Comparison of ENCODE assay signal across 8 mouse cellular contexts in genomic region chr2:163602101-163602971, GRCm38 (mm10). TPM values are rescaled to one million over a fixed set of nuclear protein-coding genes. Genes with fewer than 3 reads are reported as not detected.
DNase-seq lines count a peak whose midpoint lies in the region; ATAC-seq and TF ChIP-seq lines count a peak whose summit lies in the region.

Gene Ttpal (plus strand): TSS chr2:163602314.

- H3K27me3 ChIP-seq in ES-Bruce4 (ENCODE audit: control insufficient read depth, insufficient read depth, low read length, poor library complexity, severe bottlenecking), result no peaks in the 10 kb centered on the region
- H3K27me3 ChIP-seq in forebrain, embryonic 15.5 days, result no peaks in the 10 kb centered on the region

- peak; percentile 61 for TF ChIP-seq POLR2A in ES-Bruce4 (IDR thresholded peaks at IDR 0.05; ENCODE audit: insufficient read depth, low read length)
- peak; percentile 38 for TF ChIP-seq POLR2A in lung, adult 2 months (IDR thresholded peaks at IDR 0.05; ENCODE audit: borderline replicate concordance, extremely low read depth, low read depth, low read length)

- H3K9ac ChIP-seq in ES-Bruce4 (ENCODE audit: low read depth, poor library complexity, severe bottlenecking), result peak within 1 kb of the TSS; percentile 88
- H3K9ac ChIP-seq in forebrain, embryonic 15.5 days (replicated peaks), result peak within 1 kb of the TSS; percentile 99

- no peaks in the 10 kb centered on the region for H3K4me1 ChIP-seq in ES-Bruce4 (ENCODE audit: control insufficient read depth, insufficient read depth, low read length)
- peaks cover 15% of the 10 kb centered on the region for H3K4me1 ChIP-seq in forebrain, embryonic 15.5 days
- peaks cover under 1% of the 10 kb centered on the region for H3K4me1 ChIP-seq in lung, adult 2 months (ENCODE audit: control insufficient read depth, insufficient read depth, low read length)

- peak; percentile 83 for DNase-seq in heart, postnatal 25 days (ENCODE audit: low spot score)
- peak; percentile 80 to 91 for DNase-seq in layer of hippocampus, adult 18-20 months (ENCODE audit: low spot score in 2 of 2)
- DNase-seq in lung, adult 2 months, result peak; percentile 82
- peak; percentile 77 to 85 for DNase-seq in thymus, adult 18-20 months

- 2% methylated on average over 55 of the region's 57 CpGs for WGBS in forebrain, embryonic 15.5 days
- under 1% methylated on average over 57 of the region's 57 CpGs for WGBS in lung, adult 2 months

- peak; percentile 89 for ATAC-seq in cerebellum, adult (ENCODE audit: insufficient number of reproducible peaks, low FRiP score, low TSS enrichment)
- ATAC-seq in forebrain, embryonic 15.5 days (replicated peaks), result peak; percentile 95
- ATAC-seq in neutrophil, adult 5-6 weeks (ENCODE audit: extremely low read depth, insufficient number of reproducible peaks, low FRiP score, poor library complexity, severe bottlenecking), result peak; percentile 84

- no peaks in the 10 kb centered on the region for H3K36me3 ChIP-seq in ES-Bruce4 (ENCODE audit: control insufficient read depth, insufficient read depth, low read length, poor library complexity, severe bottlenecking)
- no peaks in the 10 kb centered on the region for H3K36me3 ChIP-seq in forebrain, embryonic 15.5 days

- peak within 1 kb of the TSS; percentile 94 for H3K4me2 ChIP-seq in forebrain, embryonic 15.5 days (replicated peaks)

- TF ChIP-seq EP300 in ES-Bruce4 (IDR thresholded peaks at IDR 0.05; ENCODE audit: insufficient read depth, low read depth, low read length), result no peak

- intact Hi-C loops in heart, postnatal 25 days (cut with DNase I), result loop anchor here (2.0 to 10.0 kb wide), 3 partner anchors 35 to 182 kb away; no protein-coding TSS in a partner anchor

- no peaks in the 10 kb centered on the region for H3K9me3 ChIP-seq in ES-Bruce4 (replicated peaks; ENCODE audit: control insufficient read depth, insufficient read depth, low read length, poor library complexity, severe bottlenecking)
- H3K9me3 ChIP-seq in forebrain, embryonic 15.5 days, result no peaks in the 10 kb centered on the region

- peak; percentile 55 for TF ChIP-seq CTCF in ES-Bruce4 (IDR thresholded peaks at IDR 0.05; ENCODE audit: low read depth, low read length)
- peak; percentile 60 for TF ChIP-seq CTCF in lung, adult 2 months (IDR thresholded peaks at IDR 0.05; ENCODE audit: insufficient read depth, low read length)

- H3K27ac ChIP-seq in ES-Bruce4 (ENCODE audit: insufficient read depth, low read length), result no peak within 1 kb of the TSS
- H3K27ac ChIP-seq in forebrain, embryonic 15.5 days (replicated peaks), result peak within 1 kb of the TSS; percentile 90

- peak within 1 kb of the TSS; percentile 88 for H3K4me3 ChIP-seq in ES-Bruce4 (ENCODE audit: low read depth, low read length)
- H3K4me3 ChIP-seq in forebrain, embryonic 15.5 days, result peak within 1 kb of the TSS; percentile 98
- peak within 1 kb of the TSS; percentile 79 for H3K4me3 ChIP-seq in lung, adult 2 months (replicated peaks; ENCODE audit: extremely low read depth, low read depth, low read length)

RNA-seq across cellular contexts. Expression of gene Ttpal, which starts in this region (rescaled TPM):
- polyA plus RNA-seq in ES-Bruce4 (2011; ENCODE audit: insufficient read depth, insufficient read length, low read depth, missing spikeins), result 9.4 and 11.9 TPM in 2 replicates
- polyA plus RNA-seq in forebrain, embryonic 15.5 days (2015; fragmentation: Nextera tagmentation; extraction: Ambion mirVana), result 43.3 and 44.4 TPM in 2 replicates
- total RNA-seq in heart, postnatal 25 days (2021), result 1 to 10 TPM; 7.9 to 9.7 TPM
- 10 to 100 TPM; 51.4 to 53.1 TPM for total RNA-seq in layer of hippocampus, adult 18-20 months (2021)
- polyA plus RNA-seq in lung, adult 2 months (2012; rRNA removed), result 23.4 and 25.8 TPM in 2 replicates
- total RNA-seq in neutrophil, adult 5-6 weeks (2017), result 79.6 and 87.1 TPM in 2 replicates
